Mouse (Mus musculus): ENCODE measurements at regions not wholly inside any gene's neighbourhood (a gene's known extent, or its start where the extent isn't known, plus 50 kb on each side); places are given as distances from the start of the nearest gene placed in this dataset.

DNA sequence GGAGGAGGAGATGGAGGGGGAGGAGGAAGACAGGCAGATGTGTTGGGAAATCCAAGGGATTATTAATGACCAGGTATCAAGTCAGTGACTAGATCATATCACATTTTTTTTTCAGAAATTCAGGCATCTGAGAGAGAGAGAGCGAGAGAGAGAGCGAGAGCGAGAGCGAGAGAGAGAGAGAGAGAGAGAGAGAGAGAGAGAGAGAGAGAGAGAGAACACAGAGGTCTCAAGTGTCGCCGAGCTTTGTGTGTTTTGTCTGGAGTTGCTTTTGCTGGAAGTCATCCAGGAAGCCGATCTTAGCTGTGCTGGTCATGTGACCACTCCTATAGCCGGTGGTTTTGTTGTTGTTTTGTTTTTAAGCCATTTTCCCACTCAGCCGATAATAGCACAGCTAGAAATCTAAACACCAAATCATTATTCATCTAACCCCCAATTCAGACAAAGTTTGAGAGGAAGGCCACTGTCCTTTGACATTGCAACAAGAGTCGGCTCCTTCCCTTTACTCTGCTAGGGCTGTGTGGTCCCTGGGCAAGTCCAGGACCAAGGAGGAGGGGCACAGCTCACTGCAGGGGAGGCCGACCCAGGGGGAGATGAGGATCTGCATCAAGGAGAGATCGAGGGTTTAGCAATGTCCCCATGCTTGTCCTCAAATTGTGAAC is 67.0 kb upstream of the Irf2bp2 start:
- TF ChIP-seq CTCF (IDR thresholded peaks at IDR 0.05; ENCODE audit: borderline replicate concordance, extremely low read depth, insufficient read depth, insufficient read length), result no peak
- TF ChIP-seq POLR2A (IDR thresholded peaks at IDR 0.05; ENCODE audit: borderline replicate concordance, extremely low read depth, insufficient read depth, insufficient read length, poor library complexity, severe bottlenecking), result no peak
